Mouse (Mus musculus) CH12.LX (cell line): ENCODE measurements around the gene Gm20547. TPM values are rescaled to one million over a fixed set of nuclear protein-coding genes. Genes with fewer than 3 reads are reported as not detected.

Experiments
- DNase-seq: peaks from one replicate; pipeline ENCODE4 v3.0.0-alpha.2; 2013; ENCODE audit errors: extremely low read depth
- H3K27ac ChIP-seq: 2 replicates; pipeline ENCODE4 v1.5.1; 2012; ENCODE audit warnings: low read depth, mild to moderate bottlenecking, control low read depth, moderate library complexity; ENCODE audit not compliant: insufficient read depth
- H3K27me3 ChIP-seq: replicated peaks from 2 replicates; pipeline ENCODE3; 2012; ENCODE audit warnings: inconsistent platforms
- H3K36me3 ChIP-seq, 2 experiments: replicated peaks in 1 of 2; 2 replicates each; pipeline versions ENCODE3 to v1.6.1; 2012; ENCODE audit warnings: inconsistent platforms in 1 of 2, low read length in 1 of 2, mild to moderate bottlenecking in 1 of 2, mixed read lengths in 1 of 2, moderate library complexity in 1 of 2; ENCODE audit not compliant: control insufficient read depth in 1 of 2, insufficient read depth in 1 of 2
- H3K4me1 ChIP-seq, 2 experiments: 2 replicates each; pipeline ENCODE4 v1.6.1; 2012; ENCODE audit warnings: inconsistent platforms in 1 of 2, moderate library complexity in 1 of 2; ENCODE audit not compliant: insufficient read depth in 2 of 2, control insufficient read depth in 1 of 2
- H3K4me2 ChIP-seq: 2 replicates; pipeline ENCODE4 v1.6.1; 2012; ENCODE audit warnings: low read depth, mild to moderate bottlenecking, control low read depth; ENCODE audit not compliant: poor library complexity, insufficient read depth, severe bottlenecking
- H3K4me3 ChIP-seq, 3 experiments: fragments of 150-350 bp in 1 of 3; sonication (generic) in 1 of 3; replicated peaks in 1 of 3; 2 replicates each; pipeline versions ENCODE3 to v1.5.1; 2011 to 2012; ENCODE audit warnings: low read depth in 2 of 3, low read length in 2 of 3, mild to moderate bottlenecking in 2 of 3, moderate library complexity in 2 of 3, control low read depth in 1 of 3, improper control_type of control experiment in 1 of 3, inconsistent platforms in 1 of 3, mixed read lengths in 1 of 3; ENCODE audit not compliant: poor library complexity in 1 of 3
- H3K79me2 ChIP-seq: replicated peaks from 2 replicates; pipeline ENCODE4 v1.6.1; 2012; ENCODE audit warnings: mild to moderate bottlenecking, moderate library complexity; ENCODE audit not compliant: control insufficient read depth, poor library complexity, insufficient read depth, severe bottlenecking; ENCODE audit errors: extremely low read depth
- H3K9ac ChIP-seq: 2 replicates; pipeline ENCODE4 v1.6.1; 2012; ENCODE audit warnings: low read depth, mild to moderate bottlenecking, control low read depth, moderate library complexity; ENCODE audit not compliant: insufficient read depth
- H3K9me3 ChIP-seq: replicated peaks from 2 replicates; pipeline ENCODE3; 2012; ENCODE audit warnings: low read length, inconsistent platforms, mixed read lengths
- CHD1 ChIP-seq: IDR thresholded peaks from 2 replicates; pipeline ENCODE4 v1.6.1; 2012; ENCODE audit warnings: low read depth, low read length, improper control_type of control experiment, inconsistent platforms
- CTCF ChIP-seq, 2 experiments: IDR thresholded peaks in 1 of 2; conservative IDR thresholded peaks in 1 of 2; 2 replicates each; pipeline ENCODE4 v1.5.1; 2011 to 2012; ENCODE audit warnings: low read depth in 2 of 2, low read length in 2 of 2, improper control_type of control experiment in 1 of 2, inconsistent platforms in 1 of 2, mild to moderate bottlenecking in 1 of 2, moderate library complexity in 1 of 2
- E2F4 ChIP-seq: IDR thresholded peaks from 2 replicates; pipeline ENCODE4 v1.6.1; 2011; ENCODE audit warnings: low read depth, low read length, improper control_type of control experiment; ENCODE audit not compliant: insufficient replicate concordance
- ELF1 ChIP-seq: IDR thresholded peaks from 2 replicates; pipeline ENCODE4 v1.6.1; 2014; ENCODE audit warnings: low read depth, mild to moderate bottlenecking, inconsistent platforms, low read length, improper control_type of control experiment
- EP300 ChIP-seq: IDR thresholded peaks from 2 replicates; pipeline ENCODE4 v1.6.1; 2011; ENCODE audit warnings: low read length, improper control_type of control experiment
- GABPA ChIP-seq: IDR thresholded peaks from 2 replicates; pipeline ENCODE4 v1.6.1; 2012; ENCODE audit warnings: low read depth, low read length, improper control_type of control experiment, inconsistent platforms; ENCODE audit not compliant: insufficient replicate concordance
- JUN ChIP-seq: IDR thresholded peaks from 2 replicates; pipeline ENCODE4 v1.6.1; 2011; ENCODE audit warnings: low read depth, mild to moderate bottlenecking, low read length, improper control_type of control experiment, moderate library complexity; ENCODE audit not compliant: insufficient read depth
- JUND ChIP-seq: conservative IDR thresholded peaks from 2 replicates; pipeline ENCODE4 v1.6.1; 2011; ENCODE audit warnings: low read depth, low read length, improper control_type of control experiment
- KAT2A ChIP-seq: IDR thresholded peaks from 2 replicates; pipeline ENCODE4 v1.6.1; 2012; ENCODE audit warnings: low read length, improper control_type of control experiment, inconsistent platforms; ENCODE audit not compliant: insufficient replicate concordance
- MAFK ChIP-seq: IDR thresholded peaks from 2 replicates; pipeline ENCODE4 v1.6.1; 2011; ENCODE audit warnings: low read length, improper control_type of control experiment; ENCODE audit not compliant: insufficient replicate concordance
- MAX ChIP-seq: IDR thresholded peaks from 2 replicates; pipeline ENCODE4 v1.6.1; 2011; ENCODE audit warnings: low read length, improper control_type of control experiment
- MYC ChIP-seq: IDR thresholded peaks from 2 replicates; pipeline ENCODE4 v1.6.1; 2011; ENCODE audit warnings: low read depth, mild to moderate bottlenecking, improper control_type of control experiment, low read length
- POLR2A ChIP-seq: IDR thresholded peaks from 2 replicates; pipeline ENCODE4 v1.6.1; 2011; ENCODE audit warnings: low read depth, mild to moderate bottlenecking, improper control_type of control experiment, low read length
- RAD21 ChIP-seq: IDR thresholded peaks from 2 replicates; pipeline ENCODE4 v1.6.1; 2011; ENCODE audit warnings: low read depth, mild to moderate bottlenecking, low read length, improper control_type of control experiment, moderate library complexity
- SIN3A ChIP-seq: IDR thresholded peaks from 2 replicates; pipeline ENCODE4 v1.6.1; 2012; ENCODE audit warnings: low read length, improper control_type of control experiment, inconsistent platforms
- SMC3 ChIP-seq: IDR thresholded peaks from 2 replicates; pipeline ENCODE4 v1.6.1; 2011; ENCODE audit warnings: low read depth, low read length, improper control_type of control experiment
- TBP ChIP-seq: conservative IDR thresholded peaks from 2 replicates; pipeline ENCODE4 v1.6.1; 2011; ENCODE audit warnings: low read depth, low read length, improper control_type of control experiment
- UBTF ChIP-seq: IDR thresholded peaks from 2 replicates; pipeline ENCODE4 v1.6.1; 2012; ENCODE audit warnings: low read depth, mild to moderate bottlenecking, inconsistent platforms, low read length, improper control_type of control experiment, moderate library complexity
- USF1 ChIP-seq: IDR thresholded peaks from 2 replicates; pipeline ENCODE4 v1.6.1; 2014; ENCODE audit warnings: low read depth, mild to moderate bottlenecking, inconsistent platforms, low read length, improper control_type of control experiment
- ZC3H11A ChIP-seq: IDR thresholded peaks from 2 replicates; pipeline ENCODE4 v1.6.1; 2012; ENCODE audit warnings: low read depth, mild to moderate bottlenecking, inconsistent platforms, low read length, improper control_type of control experiment
- ZKSCAN1 ChIP-seq: IDR thresholded peaks from 2 replicates; pipeline ENCODE4 v1.6.1; 2012; ENCODE audit warnings: low read depth, inconsistent platforms, low read length, improper control_type of control experiment, borderline replicate concordance
- ZMIZ1 ChIP-seq: IDR thresholded peaks from 2 replicates; pipeline ENCODE4 v1.6.1; 2012; ENCODE audit warnings: low read depth, mild to moderate bottlenecking, inconsistent platforms, low read length, improper control_type of control experiment
- dilution Hi-C: fragments of 300-500 bp; cut with MboI; formaldehyde crosslinking; loops from 2 replicates; pipeline ENCODE4 v1.14.3; 2020; ENCODE audit warnings: low sequenced_read_pairs; ENCODE audit not compliant: extremely low pct_unique_long_range_greater_than_20kb, extremely low pct_ligation_motif_present
- in situ Hi-C: fragments of 300-500 bp; cut with MboI; formaldehyde crosslinking; loops from 3 replicates; pipeline ENCODE4 v1.14.3; 2019; ENCODE audit warnings: low sequenced_read_pairs, low pct_ligation_motif_present, low pct_unique_long_range_greater_than_20kb, mixed read lengths
- polyA plus RNA-seq: library from polyadenylated mRNA; unstranded; fragments of >175 nt; gene quantifications from 2 replicates; pipeline ENCODE4 v1.2.1, GENCODE M21; 2012; ENCODE audit warnings: low read depth; ENCODE audit not compliant: insufficient read length
- total RNA-seq, 2 experiments: library from RNA; depleted of rRNA; stranded (reverse); fragments of 300-350 nt in 1 of 2; fragments of >200 nt in 1 of 2; gene quantifications; 2 replicates each; pipeline ENCODE4 v1.2.3; 2012 to 2014

The Gm20547 gene
- total and polyA plus RNA-seq, 3 experiments = not detected

DNA sequence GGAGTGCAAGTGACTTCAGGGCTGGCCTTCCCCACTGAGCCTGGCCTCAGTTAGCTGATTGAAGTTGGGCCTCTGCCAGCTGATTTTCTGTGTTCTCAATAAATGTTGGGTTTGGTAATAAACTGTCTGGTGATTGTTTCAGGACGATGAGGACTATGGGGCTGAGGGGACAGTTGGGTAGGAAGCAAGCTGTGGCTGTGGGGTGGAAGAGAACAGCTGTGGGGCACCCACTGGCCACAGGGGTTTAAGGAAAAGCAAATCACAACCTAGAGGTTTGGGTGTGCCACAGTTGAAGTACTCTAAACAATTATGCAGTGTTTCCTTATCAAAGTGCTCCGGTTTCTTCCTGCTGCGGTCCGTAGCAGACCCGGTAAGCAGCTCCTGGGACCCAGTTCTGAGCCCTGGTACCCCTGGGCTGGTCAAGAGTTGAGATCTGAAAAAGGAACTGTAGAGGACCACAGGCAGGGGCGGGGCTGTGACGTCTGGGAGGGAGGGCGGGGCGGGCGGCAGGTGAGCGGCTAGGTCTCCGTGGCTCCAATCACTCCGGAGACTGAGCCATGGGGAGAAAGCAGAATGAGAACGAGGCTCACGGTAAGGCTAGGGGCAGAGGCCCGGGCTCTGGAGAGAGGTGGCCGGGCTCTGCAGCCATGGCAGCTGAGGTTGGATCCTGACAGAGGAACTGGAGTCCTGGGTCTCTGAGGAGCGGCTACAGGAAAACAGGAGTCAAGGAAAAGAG is 32.3 kb upstream of the Gm20547 start, which contains the start of gene Slc44a4:
Slc44a4 (plus strand) TSS at position 537 of the 736 bp plus-strand sequence.
- no peak within 1 kb of the TSS for H3K27ac ChIP-seq
- no peak within 1 kb of the TSS for H3K4me2 ChIP-seq
- in situ Hi-C loops (loop anchor here (5.0 kb wide), 1 partner anchor 57 kb away; no protein-coding TSS in a partner anchor), dilution Hi-C loops (no loop called here)
- peak within 1 kb of the TSS; percentile 47; the same call in 1 of the 2 replicates for H3K9ac ChIP-seq
- H3K9me3 ChIP-seq = no peaks in the 10 kb centered on the region
- TF ChIP-seq ZKSCAN1 = no peak
- no peak for TF ChIP-seq MAX
- TF ChIP-seq JUND = no peak
- no peak for TF ChIP-seq JUN
- TF ChIP-seq CHD1 = no peak
- TF ChIP-seq USF1 = no peak
- no peak for TF ChIP-seq ZC3H11A
- TF ChIP-seq UBTF = no peak
- no peak for TF ChIP-seq KAT2A
- no peak for TF ChIP-seq SIN3A
- no peak for TF ChIP-seq EP300
- TF ChIP-seq TBP = no peak
- no peak for TF ChIP-seq GABPA
- TF ChIP-seq E2F4 = no peak
- TF ChIP-seq ELF1 = no peak
- TF ChIP-seq ZMIZ1 = no peak
- no peak for TF ChIP-seq MAFK
- TF ChIP-seq MYC = no peak
- TF ChIP-seq POLR2A = no peak
- no peaks in the 10 kb centered on the region for H3K27me3 ChIP-seq
- H3K79me2 ChIP-seq = no peaks in the 10 kb centered on the region
- H3K4me3 ChIP-seq = no peak within 1 kb of the TSS
- peaks cover 44 to 53% of the 10 kb centered on the region in 2 experiments for H3K36me3 ChIP-seq
- peaks cover 14 to 59% of the 10 kb centered on the region in 2 experiments for H3K4me1 ChIP-seq
- DNase-seq = no peak

- Histone ChIP-seq H3K4me3 (no peak overlapping the region), H3K36me3 (peaks cover 65 to 74% of the 10 kb centered on the region in 2 experiments), H3K27ac (no peak overlapping the region), H3K4me1 (peaks cover 14 to 53% of the 10 kb centered on the region in 2 experiments), H3K79me2 (no peaks in the 10 kb centered on the region), H3K9me3 (no peaks in the 10 kb centered on the region), H3K9ac (no peak overlapping the region), H3K4me2 (no peak overlapping the region), H3K27me3 (no peaks in the 10 kb centered on the region)
- in situ Hi-C loops = loop anchor here (5.0 kb wide), 1 partner anchor 55 kb away; no protein-coding TSS in a partner anchor
- TF ChIP-seq MAX = no peak
- peak; percentile 67 for TF ChIP-seq RAD21
- TF ChIP-seq CTCF (conservative IDR thresholded peaks at IDR 0.05 in 1 of 2, IDR thresholded peaks at IDR 0.05 in 1 of 2; ENCODE audit: low read depth in 2 of 2, low read length in 2 of 2) = peak; percentile 82 to 83
- no peak for TF ChIP-seq ZMIZ1
- TF ChIP-seq SMC3 = peak; percentile 55
- dilution Hi-C loops = no loop called here
- peak; percentile 73 for DNase-seq
Observed at GRCm38 (mm10) chr17:34911945-34912351, 30.1 kb upstream of the Gm20547 start.
